Mouse (Mus musculus) urinary bladder, postnatal 10 days (tissue): ENCODE data around the gene Sycn.
A peak's percentile ranks its signal among the peaks of the same experiment; 100 is the strongest.
"Not testable (repeated sequence)": the region's sequence is repeated elsewhere in the genome, so short reads cannot be mapped to it uniquely, and the experiment has no call there.

ENCODE experiments used
- DNase-seq: peaks from one replicate; pipeline ENCODE4 v3.0.0; 2022; ENCODE audit warnings: low spot score

Sycn gene

GRCm38 (mm10) chr7:28540526-28540925 is at the start of gene Sycn:
Gene Sycn, plus strand, starts transcription at chr7:28540885.
- DNase-seq: no peak

GRCm38 (mm10) chr7:28490903-28491302 is 49.8 kb upstream of the Sycn start:
- DNase-seq: no peak

- DNase-seq: no peak
Observed at GRCm38 (mm10) chr7:28492310-28492709, 48.4 kb upstream of the Sycn start.

GRCm38 (mm10) chr7:28495426-28495825 is 45.3 kb upstream of the Sycn start:
- no peak for DNase-seq

GRCm38 (mm10) chr7:28505585-28505984 is 35.1 kb upstream of the Sycn start:
- DNase-seq: no peak

- not testable (repeated sequence) for DNase-seq
Observed at GRCm38 (mm10) chr7:28509121-28509520, 31.6 kb upstream of the Sycn start.

GRCm38 (mm10) chr7:28510405-28510974 is 30.2 kb upstream of the Sycn start, which contains the start of gene Ifnl2:
Gene Ifnl2, minus strand, starts transcription at chr7:28510455.
- DNase-seq: not testable (repeated sequence)

GRCm38 (mm10) chr7:28511441-28511840 is 29.2 kb upstream of the Sycn start:
- DNase-seq: no peak

GRCm38 (mm10) chr7:28522536-28522935 is 18.1 kb upstream of the Sycn start, which contains the start of gene Ifnl3:
Gene Ifnl3, plus strand, starts transcription at chr7:28522836.
- not testable (repeated sequence) for DNase-seq

- DNase-seq: peak; percentile 36
Observed at GRCm38 (mm10) chr7:28527922-28528719, 12.6 kb upstream of the Sycn start.

- DNase-seq: no peak
Observed at GRCm38 (mm10) chr7:28532005-28532404, 8.7 kb upstream of the Sycn start.

GRCm38 (mm10) chr7:28538886-28539285 is 1.8 kb upstream of the Sycn start:
- DNase-seq: not testable (repeated sequence)

GRCm38 (mm10) chr7:28544051-28544601 is 3.4 kb downstream of the Sycn start:
- DNase-seq: no peak

GRCm38 (mm10) chr7:28545048-28545890 is 4.6 kb downstream of the Sycn start:
- DNase-seq: no peak

GRCm38 (mm10) chr7:28545891-28546210 is 5.2 kb downstream of the Sycn start:
- no peak for DNase-seq

GRCm38 (mm10) chr7:28546649-28547048 is 6.0 kb downstream of the Sycn start:
- no peak for DNase-seq

- no peak for DNase-seq
Observed at GRCm38 (mm10) chr7:28547154-28547553, 6.5 kb downstream of the Sycn start, which contains the start of gene Nccrp1. Gene Nccrp1, minus strand, starts transcription at chr7:28547254.

- DNase-seq: no peak
Observed at GRCm38 (mm10) chr7:28547628-28548027, 6.9 kb downstream of the Sycn start.

- DNase-seq: no peak
Observed at GRCm38 (mm10) chr7:28553076-28553475, 12.4 kb downstream of the Sycn start.

- DNase-seq: no peak
Observed at GRCm38 (mm10) chr7:28555939-28556535, 15.4 kb downstream of the Sycn start.

- no peak for DNase-seq
Observed at GRCm38 (mm10) chr7:28557069-28557468, 16.4 kb downstream of the Sycn start.

- DNase-seq: no peak
Observed at GRCm38 (mm10) chr7:28557708-28558107, 17.0 kb downstream of the Sycn start.
